Mouse (Mus musculus) ES-Bruce4 (cell line): ENCODE results near the gene Sigmar1. TPM values are rescaled to one million over a fixed set of nuclear protein-coding genes. Genes with fewer than 3 reads are reported as not detected.
"Not testable (repeated sequence)": the region's sequence is repeated elsewhere in the genome, so short reads cannot be mapped to it uniquely, and the experiment has no call there.

ENCODE experiments used
- H3K27ac ChIP-seq: 2 replicates; pipeline ENCODE4 v1.5.1; 2012; ENCODE audit warnings: low read length, inconsistent platforms; ENCODE audit not compliant: insufficient read depth
- H3K27me3 ChIP-seq: 2 replicates; pipeline ENCODE4 v1.6.1; 2012; ENCODE audit warnings: mild to moderate bottlenecking, low read length, inconsistent platforms; ENCODE audit not compliant: control insufficient read depth, poor library complexity, insufficient read depth, severe bottlenecking
- H3K36me3 ChIP-seq: 2 replicates; pipeline ENCODE4 v1.6.1; 2012; ENCODE audit warnings: inconsistent platforms, mild to moderate bottlenecking, low read length, moderate library complexity; ENCODE audit not compliant: control insufficient read depth, poor library complexity, insufficient read depth, severe bottlenecking
- H3K4me1 ChIP-seq: one replicate; pipeline ENCODE4 v1.8.1; 2011; ENCODE audit warnings: low read length; ENCODE audit not compliant: control insufficient read depth, insufficient read depth
- H3K4me3 ChIP-seq: 2 replicates; pipeline ENCODE4 v1.5.1; 2011; ENCODE audit warnings: low read depth, mild to moderate bottlenecking, low read length
- H3K9ac ChIP-seq: 2 replicates; pipeline ENCODE4 v1.6.1; 2012; ENCODE audit warnings: low read depth, mild to moderate bottlenecking, inconsistent platforms; ENCODE audit not compliant: poor library complexity, severe bottlenecking
- H3K9me3 ChIP-seq: replicated peaks from 2 replicates; pipeline ENCODE4 v1.6.1; 2012; ENCODE audit warnings: mild to moderate bottlenecking, low read length, inconsistent platforms; ENCODE audit not compliant: control insufficient read depth, poor library complexity, insufficient read depth, severe bottlenecking
- CTCF ChIP-seq: IDR thresholded peaks from one replicate; pipeline ENCODE4 v1.8.1; 2011; ENCODE audit warnings: low read depth, low read length
- EP300 ChIP-seq: IDR thresholded peaks from 2 replicates; pipeline ENCODE4 v1.6.1; 2011; ENCODE audit warnings: low read depth, low read length; ENCODE audit not compliant: insufficient read depth
- POLR2A ChIP-seq: IDR thresholded peaks from one replicate; pipeline ENCODE4 v1.8.1; 2011; ENCODE audit warnings: low read length; ENCODE audit not compliant: insufficient read depth
- polyA plus RNA-seq: library from polyadenylated mRNA; stranded (reverse); fragments of >200 nt; gene quantifications from 2 replicates; pipeline ENCODE4 v1.2.4, GENCODE M21; 2011; ENCODE audit warnings: low read depth; ENCODE audit not compliant: missing spikeins, insufficient read depth, insufficient read length

Gene Sigmar1
- polyA plus RNA-seq, 1 experiment: 62.6 TPM

DNA sequence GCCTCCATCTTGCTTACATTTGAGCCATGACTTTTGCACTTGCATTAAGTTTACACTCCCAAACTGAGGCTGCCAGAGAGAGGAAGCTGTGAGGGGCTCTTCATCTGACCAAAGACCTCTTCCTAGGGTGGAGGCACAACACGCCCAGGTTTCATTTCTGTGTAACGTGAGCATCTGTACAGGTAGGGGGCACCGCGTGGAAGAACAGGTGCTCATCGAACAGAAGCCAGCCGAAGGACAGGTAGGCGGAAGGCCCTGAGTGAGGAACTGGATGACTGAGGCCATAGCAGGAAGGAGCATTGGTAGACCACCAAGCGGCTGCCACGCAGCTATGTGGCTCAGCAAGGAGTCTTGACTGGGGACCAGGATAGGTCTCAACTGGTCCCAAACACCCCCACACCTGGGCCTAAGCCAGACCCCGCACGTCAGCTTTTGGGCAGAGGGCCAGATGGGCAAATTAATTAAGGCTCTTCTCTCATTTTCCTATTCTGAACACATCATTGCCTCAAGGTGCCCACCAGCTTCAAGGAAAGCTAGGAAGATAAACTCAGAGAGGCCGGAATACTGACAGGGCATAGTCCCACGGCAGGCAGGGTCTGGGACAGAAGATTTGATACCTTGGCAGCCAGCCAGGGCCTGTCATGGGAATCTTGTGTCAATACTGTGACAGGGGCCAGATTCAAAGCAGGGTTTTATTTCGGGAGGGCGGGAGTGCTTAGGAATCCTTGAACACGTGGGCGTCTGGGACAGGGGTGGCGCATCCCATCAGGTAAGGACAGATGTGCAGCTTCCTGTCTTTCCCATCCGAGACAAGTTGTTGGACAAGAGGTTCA, 49.8 kb downstream of the Sigmar1 start:
- Histone ChIP-seq H3K9me3 (no peaks in the 10 kb centered on the region), H3K27ac (no peak overlapping the region), H3K27me3 (no peaks in the 10 kb centered on the region), H3K4me3 (no peak overlapping the region), H3K36me3 (no peaks in the 10 kb centered on the region), H3K4me1 (peaks cover 7% of the 10 kb centered on the region), H3K9ac (no peak overlapping the region)
- no peak for TF ChIP-seq POLR2A
- TF ChIP-seq EP300: no peak
- no peak for TF ChIP-seq CTCF

DNA sequence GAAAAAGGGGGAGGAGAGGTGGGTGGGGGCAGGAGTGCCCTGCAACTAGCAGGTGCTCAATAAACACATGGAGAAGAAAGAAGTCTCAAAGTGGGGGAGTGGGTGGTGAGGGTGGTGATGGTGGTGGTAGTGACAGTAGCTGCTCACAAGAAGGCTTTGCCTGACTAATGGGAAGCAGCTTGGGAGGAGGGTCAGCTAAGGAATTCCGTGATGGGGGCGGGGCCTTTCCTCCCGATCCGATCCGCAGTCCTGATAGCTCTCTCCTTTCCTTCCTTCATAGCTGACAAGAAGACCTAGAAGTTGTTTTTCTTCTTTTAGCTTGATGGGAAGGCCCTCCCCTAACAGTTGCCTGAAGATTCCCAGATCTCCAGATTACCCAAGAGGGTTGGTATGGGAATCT, 51.3 kb downstream of the Sigmar1 start:
- Histone ChIP-seq H3K36me3 (no peaks in the 10 kb centered on the region), H3K4me1 (peaks cover 7% of the 10 kb centered on the region), H3K9ac (no peak overlapping the region), H3K4me3 (no peak overlapping the region), H3K27ac (no peak overlapping the region), H3K9me3 (no peaks in the 10 kb centered on the region), H3K27me3 (no peaks in the 10 kb centered on the region)
- TF ChIP-seq CTCF (no peak), EP300 (no peak), POLR2A (no peak)

DNA sequence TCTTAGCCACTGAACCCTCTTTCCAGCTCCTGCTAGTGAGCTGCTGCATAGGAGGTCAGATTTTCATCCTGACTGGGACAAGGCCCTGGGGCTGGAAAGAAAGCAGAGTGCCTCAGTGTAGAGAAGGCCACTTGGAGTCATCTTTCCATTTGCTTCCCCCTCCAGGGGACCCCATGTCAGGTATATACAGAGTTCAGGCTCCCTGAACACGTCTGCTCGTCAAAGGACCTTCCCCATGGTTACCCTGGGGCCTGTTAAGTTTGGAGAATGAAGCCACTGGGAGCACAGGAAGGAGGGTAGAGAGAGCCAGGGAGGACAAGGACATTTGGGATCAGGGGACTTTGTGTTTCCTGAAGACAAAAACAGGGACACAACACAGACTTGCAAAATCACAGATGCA, 53.7 kb downstream of the Sigmar1 start:
- H3K4me1 ChIP-seq, H3K4me3 ChIP-seq, H3K36me3 ChIP-seq, H3K9ac ChIP-seq, H3K9me3 ChIP-seq, H3K27ac ChIP-seq, H3K27me3 ChIP-seq: not testable (repeated sequence)

DNA sequence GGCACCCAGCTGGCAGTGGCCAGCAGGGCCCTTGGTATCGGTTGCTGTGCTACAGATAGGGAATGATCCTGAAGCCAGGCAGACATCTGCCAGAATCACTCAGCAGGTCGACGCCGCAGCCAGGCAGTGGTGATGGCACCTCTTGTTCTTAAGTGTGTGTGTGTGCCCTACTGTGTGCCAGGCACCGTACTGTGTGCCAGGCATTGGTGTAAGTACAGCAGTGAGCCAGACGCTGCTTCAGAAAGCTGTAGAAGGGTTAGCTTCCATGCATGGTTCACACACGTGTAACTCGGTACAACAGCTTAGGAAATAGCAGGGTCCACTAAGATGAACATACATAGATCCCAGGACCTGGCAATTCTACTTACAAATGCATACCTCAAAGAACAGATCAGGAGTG, 55.7 kb downstream of the Sigmar1 start:
- H3K27me3 ChIP-seq, H3K27ac ChIP-seq, H3K36me3 ChIP-seq, H3K9me3 ChIP-seq, H3K4me1 ChIP-seq, H3K9ac ChIP-seq, H3K4me3 ChIP-seq: not testable (repeated sequence)

DNA sequence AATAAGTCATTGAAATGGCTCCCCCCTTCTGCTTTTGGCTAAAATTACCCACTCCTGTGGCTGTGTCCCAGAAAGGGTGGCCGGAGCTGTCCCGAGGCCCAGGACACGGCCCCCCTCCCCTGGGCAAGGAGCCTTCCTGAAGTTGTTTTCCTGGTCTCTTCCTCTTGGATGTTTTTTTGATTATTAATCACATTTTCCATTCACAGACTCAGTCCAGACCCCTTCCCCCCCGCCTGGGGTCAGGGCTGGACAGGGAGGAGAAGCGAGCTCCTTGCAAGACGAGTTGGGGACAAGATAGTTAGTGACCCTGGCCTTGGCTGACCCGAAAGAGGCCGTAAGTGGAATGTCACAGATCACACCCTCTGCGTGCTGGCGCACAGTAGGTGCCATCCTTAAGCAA, 56.2 kb downstream of the Sigmar1 start, which contains the start of gene Il11ra1:
Gene Il11ra1, plus strand, starts transcription at position 207 of the 400 bp plus-strand sequence.
- not testable (repeated sequence) for H3K4me3 ChIP-seq, H3K27me3 ChIP-seq, H3K4me1 ChIP-seq, H3K9ac ChIP-seq, H3K27ac ChIP-seq, H3K36me3 ChIP-seq, H3K9me3 ChIP-seq

DNA sequence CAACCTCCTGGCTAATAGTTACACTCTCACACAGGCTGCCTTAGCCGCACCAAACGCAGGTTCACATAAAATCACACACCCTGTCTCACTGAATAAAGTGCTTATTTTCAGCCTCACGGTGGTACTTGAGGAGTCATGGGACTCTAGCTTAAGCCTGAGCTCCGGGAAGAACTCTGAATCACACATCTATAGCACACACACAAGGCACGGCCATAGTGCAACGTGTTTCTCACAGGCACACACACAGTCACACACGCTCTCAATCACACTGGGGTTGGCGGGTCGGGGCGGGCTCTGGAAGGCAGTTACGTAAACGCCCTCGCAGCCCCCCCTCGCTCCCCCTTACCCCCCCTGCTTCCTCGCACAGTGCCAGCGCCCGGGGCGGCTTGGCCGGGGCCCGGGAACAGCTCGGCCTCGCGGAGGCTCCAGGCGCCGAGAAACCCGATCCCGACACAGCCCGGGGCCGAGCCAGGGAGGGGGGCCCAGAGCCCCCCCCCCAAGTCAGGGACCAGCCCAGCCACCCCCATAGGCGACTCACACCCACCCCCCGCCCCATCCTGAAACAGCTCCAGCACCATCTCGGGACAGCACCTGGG, 57.4 kb downstream of the Sigmar1 start:
- not testable (repeated sequence) for H3K36me3 ChIP-seq, H3K4me1 ChIP-seq, H3K27ac ChIP-seq, H3K4me3 ChIP-seq, H3K27me3 ChIP-seq, H3K9ac ChIP-seq, H3K9me3 ChIP-seq
